Mouse (Mus musculus): ENCODE data around the gene Akap4.

Gene Akap4

GRCm38 (mm10) chrX:7067219-7067618 lies at the start of gene Akap4:
Akap4 (plus strand) TSS chrX:7067519.
- no peak for DNase-seq (ENCODE audit: low spot score)

DNA sequence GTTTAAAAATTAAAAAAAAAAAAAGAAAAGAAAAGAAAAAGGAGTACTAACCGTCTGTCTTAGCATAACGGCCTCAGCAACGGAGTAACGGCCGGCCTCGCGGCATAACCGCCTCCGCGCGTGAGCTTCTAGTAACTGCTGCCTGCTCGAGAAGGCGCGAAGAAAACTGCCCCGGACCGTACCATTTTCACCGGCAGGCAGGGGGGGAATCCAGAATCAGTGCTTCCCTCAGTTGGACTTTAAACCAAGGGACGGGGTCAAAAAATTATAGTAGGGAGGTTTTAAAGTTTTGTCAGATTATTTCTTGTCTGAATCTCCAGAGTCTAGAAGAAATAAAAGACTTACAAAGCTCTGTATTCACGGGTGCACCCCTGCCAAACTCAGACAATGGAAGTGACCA lies 25.8 kb upstream of the Akap4 start, which contains the start of gene Ccnb3:
Ccnb3 (minus strand) TSS at position 101 of the 400 bp plus-strand sequence.
- DNase-seq (ENCODE audit: low spot score), result no peak

DNA sequence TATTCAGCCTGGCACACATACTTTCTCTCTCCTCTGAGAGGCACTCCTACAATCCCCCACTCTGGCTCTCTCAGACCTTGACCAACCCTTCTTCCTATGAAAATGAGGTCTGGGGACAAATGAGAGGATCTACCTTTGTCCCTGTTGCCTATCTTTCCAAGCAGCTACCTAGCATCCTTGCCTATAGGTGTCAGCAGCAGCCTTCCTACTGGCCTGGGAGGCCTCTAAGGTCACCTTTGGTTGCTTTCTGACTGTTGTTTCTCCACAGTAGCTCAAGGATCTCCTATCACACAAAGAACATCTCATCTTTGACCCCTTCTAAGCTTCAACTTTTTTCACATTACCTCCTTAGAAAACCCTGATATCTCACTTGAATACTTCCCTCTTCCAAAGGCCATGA lies 10.3 kb upstream of the Akap4 start:
- no peak for DNase-seq (ENCODE audit: low spot score)

- no peak for DNase-seq (ENCODE audit: low spot score)
Observed at GRCm38 (mm10) chrX:7057634-7058033, 9.7 kb upstream of the Akap4 start.

- DNase-seq (ENCODE audit: low spot score), result no peak
Observed at GRCm38 (mm10) chrX:7064109-7064508, 3.2 kb upstream of the Akap4 start.

DNA sequence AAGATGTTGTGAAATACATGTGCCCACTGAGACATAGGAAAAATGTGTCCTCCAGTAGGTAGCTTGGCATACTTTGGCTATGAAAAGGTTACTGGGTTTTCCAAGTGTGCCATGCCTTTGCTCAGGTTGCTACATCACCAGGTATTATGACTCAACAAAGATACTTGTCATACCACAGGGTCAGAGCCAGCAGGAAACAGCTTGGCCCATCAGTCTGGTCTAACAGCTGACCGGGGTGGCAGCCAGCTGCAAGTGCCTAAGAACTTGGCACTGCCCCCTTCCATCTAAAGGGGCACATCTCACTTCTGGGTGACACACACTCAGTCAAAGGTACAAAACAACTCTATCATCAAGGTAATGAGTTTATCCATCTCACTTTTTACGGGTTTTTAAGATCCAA lies 683 bp downstream of the Akap4 start:
- no peak for DNase-seq (ENCODE audit: low spot score)

- DNase-seq (ENCODE audit: low spot score), result no peak
Observed at GRCm38 (mm10) chrX:7079820-7080429, 12.6 kb downstream of the Akap4 start.

GRCm38 (mm10) chrX:7085878-7086277 lies 18.6 kb downstream of the Akap4 start:
- DNase-seq (ENCODE audit: low spot score), result no peak

DNA sequence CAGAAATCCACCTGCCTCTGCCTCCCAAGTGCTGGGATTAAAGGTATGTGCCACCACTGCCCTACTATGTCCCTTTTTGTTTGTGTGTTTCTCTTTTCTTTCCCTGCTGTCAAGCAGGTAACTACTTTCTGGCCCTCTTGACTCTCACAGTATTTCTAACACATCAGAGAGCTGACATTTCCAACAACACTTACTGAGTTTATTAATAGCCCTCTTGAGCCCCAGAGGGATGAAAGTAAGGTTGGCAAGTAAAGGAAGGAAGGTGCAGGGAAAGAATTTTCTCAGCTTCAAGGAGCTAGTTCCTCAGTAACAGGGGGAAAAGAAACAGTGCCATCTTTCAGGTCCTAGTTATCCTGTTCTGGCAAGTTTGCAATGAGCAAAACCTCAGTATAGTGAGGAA lies 23.0 kb downstream of the Akap4 start:
- no peak for DNase-seq (ENCODE audit: low spot score)

GRCm38 (mm10) chrX:7102280-7102679 lies 35.0 kb downstream of the Akap4 start:
- DNase-seq (ENCODE audit: low spot score), result no peak

GRCm38 (mm10) chrX:7114885-7115284 lies 47.6 kb downstream of the Akap4 start:
- DNase-seq (ENCODE audit: low spot score), result peak; percentile 4

DNA sequence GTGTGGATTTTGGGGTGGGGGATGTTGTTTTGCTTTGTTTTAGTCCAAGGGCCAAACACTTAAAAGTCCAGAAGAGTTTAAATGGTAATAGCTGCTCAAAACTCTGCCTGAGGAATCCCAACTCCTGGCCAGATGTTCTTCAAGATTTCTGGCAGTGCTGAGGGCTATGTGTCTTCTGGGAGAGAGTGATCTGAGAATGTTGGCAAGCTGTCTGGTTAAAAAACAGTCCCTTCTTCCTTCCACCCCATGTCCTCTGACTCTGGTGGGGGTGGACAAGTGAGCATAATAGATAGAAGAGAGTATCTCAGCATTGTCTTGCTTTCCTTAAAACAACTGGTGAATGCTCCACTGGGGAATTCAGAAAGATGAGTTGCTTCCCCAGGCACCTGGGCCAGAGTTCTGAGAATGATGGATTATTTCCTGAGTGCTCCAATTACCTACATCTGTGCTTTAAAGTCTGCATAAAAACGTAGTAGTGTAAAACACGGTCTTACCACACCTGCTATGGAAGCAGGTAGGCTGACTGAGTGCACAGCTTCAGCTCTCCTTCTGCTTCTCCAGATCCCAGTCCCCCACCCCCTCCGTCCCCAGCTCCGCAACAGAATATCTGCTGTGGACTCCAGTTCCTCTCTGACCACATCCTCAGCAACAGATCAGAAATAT lies 54.4 kb downstream of the Akap4 start:
- DNase-seq (ENCODE audit: low spot score), result no peak

Data from layer of hippocampus, adult 11-12 months (tissue).